Mouse (Mus musculus) midbrain, embryonic 10.5 days (tissue): ENCODE measurements around the gene Fignl1. TPM values are rescaled to one million over a fixed set of nuclear protein-coding genes. Genes with fewer than 3 reads are reported as not detected.

Experiments
- DNase-seq: peaks from one replicate; pipeline ENCODE4 v3.0.0-alpha.2; 2017; ENCODE audit warnings: low spot score
- H3K27ac ChIP-seq: fragments of 300-500 bp; sonication (generic); replicated peaks from 2 replicates; pipeline ENCODE4 v1.5.1; 2016; ENCODE audit warnings: mild to moderate bottlenecking
- H3K27me3 ChIP-seq: fragments of 300-500 bp; sonication (generic); 2 replicates; pipeline ENCODE4 v1.6.1; 2016; ENCODE audit warnings: low read depth, mild to moderate bottlenecking; ENCODE audit not compliant: poor library complexity, severe bottlenecking
- H3K36me3 ChIP-seq: fragments of 300-500 bp; sonication (generic); 2 replicates; pipeline ENCODE4 v1.6.1; 2016; ENCODE audit warnings: mild to moderate bottlenecking, moderate library complexity
- H3K4me1 ChIP-seq: fragments of 300-500 bp; sonication (generic); 2 replicates; pipeline ENCODE4 v1.6.1; 2016
- H3K4me3 ChIP-seq: fragments of 300-500 bp; sonication (generic); 2 replicates; pipeline ENCODE4 v1.5.1; 2016; ENCODE audit warnings: mild to moderate bottlenecking, moderate library complexity
- H3K9me3 ChIP-seq: fragments of 300-500 bp; sonication (generic); replicated peaks from 2 replicates; pipeline ENCODE4 v1.6.1; 2016; ENCODE audit warnings: mild to moderate bottlenecking
- WGBS: fragments of 180-500 bp; shearing (Covaris S2); methylation state at CpG from one replicate; pipeline ENCODE4 v1.1.7; 2016; 5-methylcytosine and 5-hydroxymethylcytosine counted together
- polyA plus RNA-seq: library from polyadenylated mRNA; unstranded; fragments of >200 nt; fragmentation: Nextera tagmentation; extraction: Ambion mirVana; gene quantifications from 2 replicates; pipeline ENCODE4 v1.2.1, GENCODE M21; 2016

Gene Fignl1
- polyA plus RNA-seq = 103 and 112 TPM in 2 replicates

GRCm38 (mm10) chr11:11808820-11809403 is at the start of gene Fignl1:
Fignl1 (minus strand) TSS chr11:11808962.
- no peaks in the 10 kb centered on the region for H3K27me3 ChIP-seq
- H3K36me3 ChIP-seq = peaks cover 25% of the 10 kb centered on the region
- H3K4me3 ChIP-seq = peak within 1 kb of the TSS; percentile 73
- under 1% methylated on average over 53 of the region's 53 CpGs for WGBS
- peak within 1 kb of the TSS; percentile 98 for H3K27ac ChIP-seq
- DNase-seq = peak; percentile 98
- peaks cover 54% of the 10 kb centered on the region for H3K4me1 ChIP-seq
- H3K9me3 ChIP-seq = no peaks in the 10 kb centered on the region

- WGBS = 97% methylated on average over 3 of the region's 3 CpGs
- peaks cover 5% of the 10 kb centered on the region; the same call in 1 of the 2 replicates for H3K9me3 ChIP-seq
- H3K27ac ChIP-seq = no peak overlapping the region
- peaks cover 20% of the 10 kb centered on the region for H3K4me1 ChIP-seq
- DNase-seq = no peak
- H3K4me3 ChIP-seq = no peak overlapping the region
- peaks cover 4% of the 10 kb centered on the region; the same call in 1 of the 2 replicates for H3K36me3 ChIP-seq
- H3K27me3 ChIP-seq = no peaks in the 10 kb centered on the region
Observed at GRCm38 (mm10) chr11:11856959-11857358, 48.2 kb upstream of the Fignl1 start.

- DNase-seq = no peak
- no peak overlapping the region for H3K4me3 ChIP-seq
- WGBS = 58% methylated on average over 11 of the region's 11 CpGs
- H3K27me3 ChIP-seq = no peaks in the 10 kb centered on the region
- H3K27ac ChIP-seq = peak overlapping the region; percentile 80
- H3K9me3 ChIP-seq = peaks cover 5% of the 10 kb centered on the region; the same call in 1 of the 2 replicates
- H3K4me1 ChIP-seq = peaks cover 29% of the 10 kb centered on the region
- H3K36me3 ChIP-seq = peaks cover 4% of the 10 kb centered on the region; the same call in 1 of the 2 replicates
Observed at GRCm38 (mm10) chr11:11855685-11856131, 46.9 kb upstream of the Fignl1 start.

GRCm38 (mm10) chr11:11855061-11855672 is 46.4 kb upstream of the Fignl1 start:
- Histone ChIP-seq H3K36me3 (peaks cover 4% of the 10 kb centered on the region; the same call in 1 of the 2 replicates), H3K9me3 (peaks cover 5% of the 10 kb centered on the region; the same call in 1 of the 2 replicates), H3K27ac (peak overlapping the region; percentile 80), H3K4me3 (no peak overlapping the region), H3K4me1 (peaks cover 34% of the 10 kb centered on the region), H3K27me3 (no peaks in the 10 kb centered on the region)
- DNase-seq = no peak
- WGBS = 52% methylated on average over 6 of the region's 6 CpGs

- Histone ChIP-seq H3K9me3 (peaks cover 5% of the 10 kb centered on the region; the same call in 1 of the 2 replicates), H3K4me1 (peaks cover 38% of the 10 kb centered on the region), H3K4me3 (no peak overlapping the region), H3K27ac (peak overlapping the region; percentile 49; the same call in 1 of the 2 replicates), H3K27me3 (no peaks in the 10 kb centered on the region), H3K36me3 (peaks cover 4% of the 10 kb centered on the region; the same call in 1 of the 2 replicates)
- no peak for DNase-seq
- 57% methylated on average over 4 of the region's 4 CpGs for WGBS
Observed at GRCm38 (mm10) chr11:11853731-11854461, 45.1 kb upstream of the Fignl1 start.

- Histone ChIP-seq H3K36me3 (peaks cover 4% of the 10 kb centered on the region; the same call in 1 of the 2 replicates), H3K27ac (no peak overlapping the region), H3K4me1 (peaks cover 38% of the 10 kb centered on the region), H3K9me3 (peaks cover 4% of the 10 kb centered on the region; the same call in 1 of the 2 replicates), H3K27me3 (no peaks in the 10 kb centered on the region), H3K4me3 (no peak overlapping the region)
- WGBS = 88% methylated on average over 6 of the region's 6 CpGs
- no peak for DNase-seq
Observed at GRCm38 (mm10) chr11:11851957-11852505, 43.3 kb upstream of the Fignl1 start.

GRCm38 (mm10) chr11:11850476-11851267 is 41.9 kb upstream of the Fignl1 start:
- 82% methylated on average over 6 of the region's 6 CpGs for WGBS
- Histone ChIP-seq H3K4me1 (peaks cover 32% of the 10 kb centered on the region), H3K9me3 (no peaks in the 10 kb centered on the region), H3K36me3 (no peaks in the 10 kb centered on the region), H3K27ac (peak overlapping the region; percentile 50), H3K27me3 (no peaks in the 10 kb centered on the region), H3K4me3 (no peak overlapping the region)
- DNase-seq = no peak

- Histone ChIP-seq H3K27ac (peak overlapping the region; percentile 50), H3K9me3 (no peaks in the 10 kb centered on the region), H3K4me1 (peaks cover 32% of the 10 kb centered on the region), H3K27me3 (no peaks in the 10 kb centered on the region), H3K4me3 (no peak overlapping the region), H3K36me3 (no peaks in the 10 kb centered on the region)
- DNase-seq = no peak
- 82% methylated on average over 13 of the region's 13 CpGs for WGBS
Observed at GRCm38 (mm10) chr11:11849513-11850311, 41.0 kb upstream of the Fignl1 start.

GRCm38 (mm10) chr11:11848467-11848866 is 39.7 kb upstream of the Fignl1 start:
- Histone ChIP-seq H3K4me3 (no peak overlapping the region), H3K27me3 (no peaks in the 10 kb centered on the region; the same call in 1 of the 2 replicates), H3K9me3 (no peaks in the 10 kb centered on the region), H3K4me1 (peaks cover 39% of the 10 kb centered on the region), H3K36me3 (no peaks in the 10 kb centered on the region), H3K27ac (no peak overlapping the region)
- WGBS = 93% methylated on average over 4 of the region's 4 CpGs
- DNase-seq = no peak

- Histone ChIP-seq H3K36me3 (no peaks in the 10 kb centered on the region), H3K4me1 (peaks cover 28% of the 10 kb centered on the region), H3K4me3 (no peak overlapping the region), H3K27ac (peak overlapping the region; percentile 58), H3K9me3 (no peaks in the 10 kb centered on the region), H3K27me3 (no peaks in the 10 kb centered on the region; the same call in 1 of the 2 replicates)
- WGBS = 68% methylated on average over 8 of the region's 8 CpGs
- DNase-seq = no peak
Observed at GRCm38 (mm10) chr11:11845044-11845443, 36.3 kb upstream of the Fignl1 start.

GRCm38 (mm10) chr11:11844367-11844971 is 35.7 kb upstream of the Fignl1 start:
- Histone ChIP-seq H3K27me3 (no peaks in the 10 kb centered on the region; the same call in 1 of the 2 replicates), H3K36me3 (no peaks in the 10 kb centered on the region), H3K27ac (peak overlapping the region; percentile 58), H3K4me3 (no peak overlapping the region), H3K4me1 (peaks cover 26% of the 10 kb centered on the region), H3K9me3 (no peaks in the 10 kb centered on the region)
- WGBS = 54% methylated on average over 13 of the region's 13 CpGs
- DNase-seq = no peak
